Mouse (Mus musculus) left cerebral cortex, postnatal 36 days (tissue): ENCODE data around the gene Atp6ap2. TPM values are rescaled to one million over a fixed set of nuclear protein-coding genes. Genes with fewer than 3 reads are reported as not detected.

Source experiments
- total RNA-seq, 2 experiments: library from RNA; stranded (reverse); gene quantifications; 2 replicates each; pipeline ENCODE4 v1.2.3; 2021

Gene Atp6ap2
- total RNA-seq, 2 experiments from 2014 or later: 213 to 214 TPM

Other genes with a start within 250 kb of the Atp6ap2 start
- 10 to 100 TPM; 11.2 to 16.9 TPM for gene 1810030O07Rik, start 85.9 kb downstream of the Atp6ap2 start, total RNA-seq
- 10 to 100 TPM; 73.2 to 74.7 TPM for gene Med14, start 174.3 kb downstream of the Atp6ap2 start, total RNA-seq